Mouse (Mus musculus): ENCODE data around the gene Avpr1b.
A peak's percentile ranks its signal among the peaks of the same experiment; 100 is the strongest.

- TF ChIP-seq CTCF (IDR thresholded peaks at IDR 0.05; ENCODE audit: extremely low read depth, insufficient read length, insufficient replicate concordance, low read depth, low read length) (peak; percentile 20; the same call in 1 of the 2 replicates), POLR2A (IDR thresholded peaks at IDR 0.05; ENCODE audit: low read depth, low read length) (no peak)
Measured at GRCm38 (mm10) chr1:131600314-131600713, 1.3 kb downstream of the Avpr1b start.

Measured in small intestine, adult 2 months (tissue).